Mouse (Mus musculus): ENCODE measurements around the gene Mgarp. TPM values are rescaled to one million over a fixed set of nuclear protein-coding genes. Genes with fewer than 3 reads are reported as not detected.
A peak's percentile ranks its signal among the peaks of the same experiment; 100 is the strongest.
"Not testable (repeated sequence)": the region's sequence is repeated elsewhere in the genome, so short reads cannot be mapped to it uniquely, and the experiment has no call there.

Gene Mgarp
- total RNA-seq, 2 experiments from 2014 or later: 0.42 to 0.48 TPM

GRCm38 (mm10) chr3:51372883-51373282 lies 23.7 kb downstream of the Mgarp start:
- intact Hi-C loops (cut with DNase I): no loop called here
- DNase-seq: no peak

GRCm38 (mm10) chr3:51371826-51372225 lies 24.7 kb downstream of the Mgarp start:
- no peak for DNase-seq
- intact Hi-C loops (cut with DNase I): no loop called here

GRCm38 (mm10) chr3:51368011-51368410 lies 28.5 kb downstream of the Mgarp start:
- intact Hi-C loops (cut with DNase I): no loop called here
- no peak for DNase-seq

- no peak for DNase-seq
- intact Hi-C loops (cut with DNase I): no loop called here
These were observed 29.6 kb downstream of the Mgarp start for GRCm38 (mm10) chr3:51366926-51367325.

GRCm38 (mm10) chr3:51365517-51365882 lies 31.0 kb downstream of the Mgarp start:
- DNase-seq: no peak
- intact Hi-C loops (cut with DNase I): loop anchor here (1.0 kb wide), 2 partner anchors 76 to 131 kb away; no protein-coding TSS in a partner anchor

GRCm38 (mm10) chr3:51364703-51365516 lies 31.6 kb downstream of the Mgarp start:
- intact Hi-C loops (cut with DNase I): loop anchor here (1.0 kb wide), 2 partner anchors 76 to 131 kb away; no protein-coding TSS in a partner anchor
- peak; percentile 88 to 89 for DNase-seq

GRCm38 (mm10) chr3:51361066-51361465 lies 35.5 kb downstream of the Mgarp start:
- intact Hi-C loops (cut with DNase I): no loop called here
- DNase-seq: no peak

GRCm38 (mm10) chr3:51359558-51360307 lies 36.8 kb downstream of the Mgarp start:
- intact Hi-C loops (cut with DNase I): loop anchor here (10.0 kb wide), 1 partner anchor 205 kb away; no protein-coding TSS in a partner anchor
- no peak for DNase-seq

GRCm38 (mm10) chr3:51358660-51359557 lies 37.6 kb downstream of the Mgarp start:
- DNase-seq: peak; percentile 69 to 73
- intact Hi-C loops (cut with DNase I): loop anchor here (10.0 kb wide), 1 partner anchor 204 kb away; no protein-coding TSS in a partner anchor

- intact Hi-C loops (cut with DNase I): loop anchor here (10.0 kb wide), 1 partner anchor 203 kb away; no protein-coding TSS in a partner anchor
- peak; percentile 72 to 73 for DNase-seq
These were observed 38.4 kb downstream of the Mgarp start for GRCm38 (mm10) chr3:51358181-51358580.

- no peak for DNase-seq
- intact Hi-C loops (cut with DNase I): loop anchor here (10.0 kb wide), 1 partner anchor 203 kb away; no protein-coding TSS in a partner anchor
These were observed 38.9 kb downstream of the Mgarp start for GRCm38 (mm10) chr3:51357624-51358023.

GRCm38 (mm10) chr3:51357078-51357477 lies 39.5 kb downstream of the Mgarp start:
- DNase-seq: no peak
- intact Hi-C loops (cut with DNase I): loop anchor here (10.0 kb wide), 1 partner anchor 202 kb away; no protein-coding TSS in a partner anchor

- DNase-seq: not testable (repeated sequence)
- intact Hi-C loops (cut with DNase I): loop anchor here (10.0 kb wide), 1 partner anchor 200 kb away; no protein-coding TSS in a partner anchor
These were observed 41.6 kb downstream of the Mgarp start for GRCm38 (mm10) chr3:51354956-51355355.

- intact Hi-C loops (cut with DNase I): loop anchor here (10.0 kb wide), 1 partner anchor 199 kb away; no protein-coding TSS in a partner anchor
- DNase-seq: no peak
These were observed 42.5 kb downstream of the Mgarp start for GRCm38 (mm10) chr3:51354034-51354427.

- peak; percentile 46 to 72 for DNase-seq
- intact Hi-C loops (cut with DNase I): loop anchor here (1.0 to 10.0 kb wide), 2 partner anchors 64 to 199 kb away; no protein-coding TSS in a partner anchor
These were observed 43.1 kb downstream of the Mgarp start for GRCm38 (mm10) chr3:51353325-51354033.

- intact Hi-C loops (cut with DNase I): loop anchor here (10.0 kb wide), 1 partner anchor 196 kb away; no protein-coding TSS in a partner anchor
- no peak for DNase-seq
These were observed 45.7 kb downstream of the Mgarp start for GRCm38 (mm10) chr3:51350806-51351205.

- intact Hi-C loops (cut with DNase I): no loop called here
- no peak for DNase-seq
These were observed 47.8 kb downstream of the Mgarp start for GRCm38 (mm10) chr3:51348646-51349238.

- DNase-seq; intact Hi-C loops (cut with DNase I): not testable (repeated sequence)
These were observed 51.5 kb downstream of the Mgarp start for GRCm38 (mm10) chr3:51345017-51345416.

GRCm38 (mm10) chr3:51344182-51344581 lies 52.4 kb downstream of the Mgarp start:
- DNase-seq; intact Hi-C loops (cut with DNase I): not testable (repeated sequence)

Data from heart, postnatal 10 days (tissue).